Mouse (Mus musculus) CD4-positive helper T cell, adult 2 months (primary cell): ENCODE measurements around the gene Adarb1.

Experiments used
- DNase-seq: peaks from one replicate; pipeline ENCODE4 v3.0.0-alpha.2; 2012; ENCODE audit warnings: low read depth, missing footprints, low spot score

Gene Adarb1

GRCm38 (mm10) chr10:77418138-77418537 lies at the start of gene Adarb1:
Gene Adarb1, minus strand, starts transcription at chr10:77418270.
- DNase-seq: peak; percentile 94

GRCm38 (mm10) chr10:77467407-77467806 lies 49.3 kb upstream of the Adarb1 start:
- no peak for DNase-seq

- DNase-seq: no peak
Measured at GRCm38 (mm10) chr10:77465902-77466301, 47.8 kb upstream of the Adarb1 start.

- no peak for DNase-seq
Measured at GRCm38 (mm10) chr10:77464181-77464936, 46.3 kb upstream of the Adarb1 start.

- DNase-seq: no peak
Measured at GRCm38 (mm10) chr10:77461161-77461560, 43.1 kb upstream of the Adarb1 start.

- DNase-seq: no peak
Measured at GRCm38 (mm10) chr10:77457701-77458100, 39.6 kb upstream of the Adarb1 start.

- DNase-seq: no peak
Measured at GRCm38 (mm10) chr10:77456507-77456906, 38.4 kb upstream of the Adarb1 start.

GRCm38 (mm10) chr10:77455251-77456010 lies 37.4 kb upstream of the Adarb1 start:
- DNase-seq: no peak

- DNase-seq: no peak
Measured at GRCm38 (mm10) chr10:77454795-77455194, 36.7 kb upstream of the Adarb1 start.

- DNase-seq: no peak
Measured at GRCm38 (mm10) chr10:77451822-77452221, 33.8 kb upstream of the Adarb1 start.

GRCm38 (mm10) chr10:77450159-77450464 lies 32.0 kb upstream of the Adarb1 start:
- no peak for DNase-seq

- DNase-seq: no peak
Measured at GRCm38 (mm10) chr10:77449315-77450158, 31.5 kb upstream of the Adarb1 start.

- DNase-seq: no peak
Measured at GRCm38 (mm10) chr10:77448698-77449247, 30.7 kb upstream of the Adarb1 start.

GRCm38 (mm10) chr10:77448209-77448608 lies 30.1 kb upstream of the Adarb1 start:
- DNase-seq: no peak

GRCm38 (mm10) chr10:77447755-77448154 lies 29.7 kb upstream of the Adarb1 start:
- no peak for DNase-seq

- DNase-seq: no peak
Measured at GRCm38 (mm10) chr10:77442250-77442649, 24.2 kb upstream of the Adarb1 start.

GRCm38 (mm10) chr10:77441812-77442211 lies 23.7 kb upstream of the Adarb1 start:
- no peak for DNase-seq

GRCm38 (mm10) chr10:77440841-77441755 lies 23.0 kb upstream of the Adarb1 start:
- DNase-seq: no peak

GRCm38 (mm10) chr10:77440286-77440685 lies 22.2 kb upstream of the Adarb1 start:
- no peak for DNase-seq

- DNase-seq: no peak
Measured at GRCm38 (mm10) chr10:77439026-77439425, 21.0 kb upstream of the Adarb1 start.

- no peak for DNase-seq
Measured at GRCm38 (mm10) chr10:77438021-77438420, 20.0 kb upstream of the Adarb1 start.
